Mouse (Mus musculus): ENCODE measurements around the gene Foxp1.
A peak's percentile ranks its signal among the peaks of the same experiment; 100 is the strongest.

Foxp1 gene

GRCm38 (mm10) chr6:99522359-99523108, at the start of gene Foxp1:
Foxp1 (minus strand) TSS chr6:99522721.
- peak; percentile 44 for DNase-seq (ENCODE audit: extremely low spot score, low read depth, low spot score)

- no peak for DNase-seq (ENCODE audit: extremely low spot score, low read depth, low spot score)
Measured at GRCm38 (mm10) chr6:99572071-99572470, 49.5 kb upstream of the Foxp1 start.

DNA sequence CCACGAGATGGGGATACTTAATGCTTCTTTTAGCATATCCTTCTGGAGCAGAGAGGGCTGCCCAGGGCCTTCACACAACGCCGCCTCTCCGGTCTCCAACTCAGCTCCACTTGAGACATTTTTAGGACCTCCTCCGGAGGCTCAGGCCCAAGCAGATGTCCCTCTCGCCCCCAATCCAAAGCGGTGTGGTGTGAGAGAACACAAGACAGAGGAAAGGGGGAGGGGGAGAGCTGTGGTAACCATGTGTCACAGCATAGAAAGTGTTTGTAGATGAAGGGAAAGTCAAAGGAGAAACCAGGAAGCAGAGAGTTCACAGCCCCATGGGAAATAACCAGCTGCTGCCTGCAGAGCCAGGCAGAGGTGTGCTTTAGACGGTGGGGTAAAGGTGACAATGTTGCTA, 44.4 kb upstream of the Foxp1 start:
- no peak for DNase-seq (ENCODE audit: extremely low spot score, low read depth, low spot score)

DNA sequence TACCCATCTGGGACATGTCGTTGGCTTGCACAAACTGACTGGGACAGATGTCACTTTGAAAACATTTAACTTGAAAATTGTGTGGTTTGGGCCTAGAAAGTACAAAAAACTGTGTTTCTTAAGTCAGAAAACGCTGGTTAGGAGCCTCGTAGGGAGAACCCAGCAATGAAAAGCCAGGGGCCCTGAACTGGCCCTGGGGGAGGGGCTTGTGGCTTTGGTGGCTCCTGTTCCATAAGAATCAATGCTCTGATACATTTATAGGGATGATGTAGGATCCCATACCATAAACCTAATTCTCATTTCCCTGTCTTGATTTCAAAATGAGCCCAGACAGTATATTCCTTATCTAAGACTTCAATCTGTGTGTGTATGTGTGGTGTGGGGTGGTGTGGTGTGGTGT, 42.2 kb upstream of the Foxp1 start:
- DNase-seq (ENCODE audit: extremely low spot score, low read depth, low spot score): no peak

DNA sequence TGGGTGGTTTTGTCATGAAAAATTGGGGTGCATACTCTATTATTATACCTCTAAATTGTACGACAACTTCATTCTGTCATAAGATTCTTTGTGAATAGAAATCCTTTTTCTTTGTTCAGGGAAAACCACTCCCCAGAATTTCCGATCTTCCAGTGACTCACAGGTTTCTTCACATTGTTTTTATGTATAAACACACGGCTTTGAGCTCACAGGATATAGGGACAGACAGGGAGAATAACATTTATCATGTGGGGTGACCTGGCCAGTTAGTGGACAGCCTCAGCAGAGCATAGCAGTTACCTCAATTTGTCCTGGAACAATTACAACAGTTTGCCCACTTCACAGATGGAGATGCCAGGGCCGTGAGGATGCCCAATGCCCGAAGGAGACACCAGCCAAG, 34.4 kb upstream of the Foxp1 start:
- no peak for DNase-seq (ENCODE audit: extremely low spot score, low read depth, low spot score)

- DNase-seq (ENCODE audit: extremely low spot score, low read depth, low spot score): no peak
Measured at GRCm38 (mm10) chr6:99552816-99553215, 30.3 kb upstream of the Foxp1 start.

- no peak for DNase-seq (ENCODE audit: extremely low spot score, low read depth, low spot score)
Measured at GRCm38 (mm10) chr6:99546416-99546815, 23.9 kb upstream of the Foxp1 start.

- DNase-seq (ENCODE audit: extremely low spot score, low read depth, low spot score): no peak
Measured at GRCm38 (mm10) chr6:99545437-99545836, 22.9 kb upstream of the Foxp1 start.

- DNase-seq (ENCODE audit: extremely low spot score, low read depth, low spot score): no peak
Measured at GRCm38 (mm10) chr6:99541105-99541504, 18.6 kb upstream of the Foxp1 start.

DNA sequence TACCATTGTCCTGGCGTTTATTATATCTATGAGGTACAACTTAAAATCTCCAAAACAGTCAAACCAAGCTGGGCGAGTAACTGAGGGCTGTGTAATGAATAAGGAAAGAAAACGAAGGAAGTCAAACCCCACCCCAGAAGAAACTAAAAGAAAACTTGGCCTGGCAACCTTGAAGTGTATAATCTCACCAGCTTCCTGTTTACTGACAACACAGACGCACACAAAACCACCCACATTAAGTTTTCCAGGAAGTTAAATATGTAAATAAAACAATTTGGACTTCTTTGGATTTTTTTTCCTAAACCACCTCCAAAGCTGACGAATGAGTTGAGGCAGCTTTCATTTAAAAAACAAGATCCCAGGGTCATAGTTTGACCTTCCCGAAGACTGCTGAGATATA, 18.1 kb upstream of the Foxp1 start:
- DNase-seq (ENCODE audit: extremely low spot score, low read depth, low spot score): no peak

DNA sequence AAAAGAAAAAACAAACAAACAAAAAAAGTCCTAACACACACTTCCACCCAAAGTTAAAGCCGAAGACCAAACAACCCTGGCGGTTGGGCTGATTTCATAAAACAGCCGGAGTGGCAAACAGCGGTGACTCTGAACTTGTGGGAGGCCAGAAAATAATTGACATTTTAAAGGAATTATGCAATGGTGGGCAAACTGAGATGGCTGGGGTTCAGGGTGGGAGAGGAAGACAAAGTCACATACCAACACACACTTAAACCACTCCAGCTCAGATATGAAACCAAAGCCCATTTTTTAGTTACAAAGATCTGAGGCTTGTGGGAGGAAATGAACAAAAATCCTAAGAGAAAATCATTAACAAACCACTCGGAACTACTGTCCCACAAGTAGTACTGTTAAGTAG, 17.6 kb upstream of the Foxp1 start:
- no peak for DNase-seq (ENCODE audit: extremely low spot score, low read depth, low spot score)

DNA sequence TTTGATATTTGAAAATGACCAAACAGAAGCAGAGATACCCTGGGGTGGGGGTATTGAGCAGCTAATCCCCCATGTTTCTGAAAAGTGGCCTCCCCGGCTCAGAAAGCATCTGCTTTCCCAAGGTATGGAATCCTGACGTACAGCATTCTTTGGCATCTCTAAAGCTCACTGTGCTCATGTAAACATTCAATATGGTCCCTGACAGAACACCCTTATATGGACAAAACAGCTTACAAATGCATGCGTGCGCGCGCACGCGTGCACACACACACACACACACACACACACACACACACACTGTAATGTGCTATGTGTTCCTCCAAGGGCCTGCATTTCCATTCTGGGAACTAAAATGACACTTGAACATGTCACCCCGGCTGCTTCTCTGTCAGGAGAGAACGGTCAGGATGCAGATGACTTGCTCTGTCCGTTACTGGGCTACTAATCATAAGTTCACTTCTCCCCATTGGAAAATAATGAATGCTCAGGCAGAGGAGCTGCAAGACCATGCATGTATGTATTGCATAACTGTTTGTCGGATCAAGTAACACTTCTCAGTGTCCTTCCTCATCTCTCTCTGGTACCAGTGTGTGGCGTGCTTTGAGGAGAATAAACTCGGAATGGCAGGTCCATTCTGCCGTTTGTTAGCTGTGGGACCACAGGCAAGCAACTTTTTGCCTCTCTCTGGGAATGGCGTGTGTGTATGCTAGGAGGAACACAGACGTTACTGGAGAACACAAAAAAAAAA, 15.8 kb upstream of the Foxp1 start:
- no peak for DNase-seq (ENCODE audit: extremely low spot score, low read depth, low spot score)

GRCm38 (mm10) chr6:99534211-99534745, 11.8 kb upstream of the Foxp1 start:
- DNase-seq (ENCODE audit: extremely low spot score, low read depth, low spot score): no peak

GRCm38 (mm10) chr6:99532458-99532857, 9.9 kb upstream of the Foxp1 start:
- DNase-seq (ENCODE audit: extremely low spot score, low read depth, low spot score): no peak

GRCm38 (mm10) chr6:99528972-99529371, 6.5 kb upstream of the Foxp1 start:
- DNase-seq (ENCODE audit: extremely low spot score, low read depth, low spot score): no peak

GRCm38 (mm10) chr6:99527457-99528105, 5.1 kb upstream of the Foxp1 start:
- DNase-seq (ENCODE audit: extremely low spot score, low read depth, low spot score): no peak

DNA sequence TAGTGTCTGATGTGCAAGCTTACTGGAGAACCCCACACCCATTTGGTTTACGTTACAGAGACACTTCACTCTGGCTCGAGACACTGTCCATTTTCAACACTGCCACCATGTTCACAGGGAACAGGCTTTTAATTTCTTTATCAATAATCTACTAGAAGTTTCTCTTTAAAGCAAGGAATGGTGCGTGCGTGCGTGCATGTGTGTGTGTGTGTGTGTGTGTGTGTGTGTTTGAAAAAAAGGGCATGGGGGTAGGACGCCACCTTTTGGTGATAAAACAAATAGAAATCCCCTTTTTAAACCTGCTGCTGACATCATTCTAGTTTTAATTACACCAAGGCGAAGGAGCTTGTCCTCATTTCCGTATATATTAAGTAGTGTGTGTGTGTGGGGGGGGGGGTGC, 2.8 kb upstream of the Foxp1 start:
- no peak for DNase-seq (ENCODE audit: extremely low spot score, low read depth, low spot score)

DNA sequence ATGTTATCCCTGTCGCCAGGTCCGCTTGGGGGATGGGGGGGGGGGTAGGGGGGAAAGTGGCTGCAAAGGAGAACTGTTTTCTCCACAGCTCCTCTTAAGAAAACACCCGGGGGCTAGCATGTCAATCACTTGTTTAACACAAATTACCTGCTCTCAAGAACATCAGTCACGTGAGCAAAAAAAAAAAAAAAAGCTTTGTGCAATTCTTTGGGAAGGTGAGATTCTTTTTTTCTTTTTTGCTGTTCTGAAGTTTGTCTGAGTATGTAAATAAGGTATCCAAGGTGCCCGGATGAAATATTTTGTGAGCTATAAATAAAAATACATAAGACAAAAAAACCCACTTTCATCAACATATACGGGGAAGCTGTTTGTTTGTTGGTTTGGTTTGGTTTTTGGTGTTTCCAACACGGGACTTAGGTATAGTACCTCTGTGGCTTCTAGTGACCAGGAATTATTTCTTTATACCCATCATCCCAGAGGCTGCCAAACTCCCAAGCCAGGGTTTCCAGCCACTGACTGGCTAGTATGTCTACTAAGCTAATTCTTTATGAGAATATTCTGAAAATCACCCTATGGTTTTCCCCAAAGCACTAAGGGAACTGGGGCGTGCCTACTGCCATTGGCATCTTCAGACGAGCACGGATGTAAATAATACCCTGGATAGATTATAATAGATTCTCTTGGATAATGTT, 1.3 kb upstream of the Foxp1 start:
- DNase-seq (ENCODE audit: extremely low spot score, low read depth, low spot score): no peak

- peak; percentile 72 for DNase-seq (ENCODE audit: extremely low spot score, low read depth, low spot score)
Measured at GRCm38 (mm10) chr6:99523109-99523632, 650 bp upstream of the Foxp1 start.

- no peak for DNase-seq (ENCODE audit: extremely low spot score, low read depth, low spot score)
Measured at GRCm38 (mm10) chr6:99521641-99522358, 721 bp downstream of the Foxp1 start.

All from hindlimb bud, embryonic 11.5 days (tissue).